Mouse (Mus musculus) C2C12 (cell line): ENCODE data around the gene Saa1. TPM values are rescaled to one million over a fixed set of nuclear protein-coding genes. Genes with fewer than 3 reads are reported as not detected.

Experiments
- H3K27me3 ChIP-seq: one replicate; pipeline ENCODE4 v1.6.1; 2011; ENCODE audit not compliant: control insufficient read depth, insufficient read depth, insufficient read length
- H3K36me3 ChIP-seq: one replicate; pipeline ENCODE4 v1.6.1; 2011; ENCODE audit not compliant: control insufficient read depth, insufficient read depth
- H3K4me3 ChIP-seq: one replicate; pipeline ENCODE4 v1.5.1; 2011; ENCODE audit warnings: mild to moderate bottlenecking, control low read depth; ENCODE audit not compliant: poor library complexity, insufficient read depth, severe bottlenecking
- H3K79me2 ChIP-seq: one replicate; pipeline ENCODE4 v1.6.1; 2011; ENCODE audit not compliant: control insufficient read depth, insufficient read depth
- H3K79me3 ChIP-seq: one replicate; pipeline ENCODE4 v1.6.1; 2011; ENCODE audit warnings: low read depth, control low read depth
- H3ac ChIP-seq: one replicate; pipeline ENCODE3; 2011; ENCODE audit warnings: low read depth; ENCODE audit not compliant: control insufficient read depth, insufficient read length
- CEBPB ChIP-seq: IDR thresholded peaks from one replicate; pipeline ENCODE4 v1.6.1; 2011; ENCODE audit warnings: low read depth, mild to moderate bottlenecking, control low read depth, moderate library complexity
- CTCF ChIP-seq: IDR thresholded peaks from one replicate; pipeline ENCODE4 v1.5.1; 2011; ENCODE audit not compliant: control insufficient read depth, insufficient read depth, insufficient read length
- FOSL1 ChIP-seq: IDR thresholded peaks from one replicate; pipeline ENCODE4 v1.8.0; 2011; ENCODE audit warnings: mild to moderate bottlenecking, low read length; ENCODE audit not compliant: poor library complexity, insufficient read depth, severe bottlenecking
- MAX ChIP-seq: IDR thresholded peaks from one replicate; pipeline ENCODE4 v1.6.1; 2011; ENCODE audit warnings: mild to moderate bottlenecking, control low read depth
- MYOD1 ChIP-seq: IDR thresholded peaks from one replicate; pipeline ENCODE4 v1.6.1; 2011; ENCODE audit warnings: low read depth; ENCODE audit not compliant: control insufficient read depth, insufficient read length
- MYOG ChIP-seq: IDR thresholded peaks from one replicate; pipeline ENCODE4 v1.6.1; 2011; ENCODE audit not compliant: control insufficient read depth, insufficient read length; ENCODE audit errors: extremely low read depth
- USF1 ChIP-seq: IDR thresholded peaks from one replicate; pipeline ENCODE4 v1.6.1; 2011; ENCODE audit warnings: low read depth, mild to moderate bottlenecking, control low read depth, moderate library complexity
- polyA plus RNA-seq: library from polyadenylated mRNA; unstranded; fragments of >200 nt; fragmentation: generic; extraction: Trizol; gene quantifications from one replicate; pipeline ENCODE4 v1.2.1, GENCODE M21; 2012; ENCODE audit warnings: missing spikeins

Gene Saa1
- polyA plus RNA-seq, 1 experiment, result not detected

DNA sequence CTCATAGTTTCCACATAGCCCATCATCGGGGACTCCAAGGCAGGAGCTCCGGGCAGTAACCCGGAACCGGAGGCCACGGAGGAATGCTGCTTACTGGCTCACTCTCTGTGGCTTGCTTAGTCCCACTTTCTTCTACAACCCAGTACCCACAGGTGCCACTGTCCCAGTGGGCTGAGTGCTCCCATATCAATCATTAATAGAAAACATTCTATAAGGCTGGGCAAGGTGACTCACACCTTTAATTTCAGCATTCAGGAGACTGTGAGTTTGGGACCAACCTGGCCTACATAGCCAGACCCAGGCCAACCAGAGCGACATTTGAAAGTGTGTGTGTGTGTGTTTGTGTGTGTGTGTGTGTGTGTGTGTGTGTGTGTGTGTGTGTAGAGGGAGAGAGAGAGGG is 19.4 kb downstream of the Saa1 start:
- H3K79me2 ChIP-seq, result no peaks in the 10 kb centered on the region
- no peaks in the 10 kb centered on the region for H3K27me3 ChIP-seq

DNA sequence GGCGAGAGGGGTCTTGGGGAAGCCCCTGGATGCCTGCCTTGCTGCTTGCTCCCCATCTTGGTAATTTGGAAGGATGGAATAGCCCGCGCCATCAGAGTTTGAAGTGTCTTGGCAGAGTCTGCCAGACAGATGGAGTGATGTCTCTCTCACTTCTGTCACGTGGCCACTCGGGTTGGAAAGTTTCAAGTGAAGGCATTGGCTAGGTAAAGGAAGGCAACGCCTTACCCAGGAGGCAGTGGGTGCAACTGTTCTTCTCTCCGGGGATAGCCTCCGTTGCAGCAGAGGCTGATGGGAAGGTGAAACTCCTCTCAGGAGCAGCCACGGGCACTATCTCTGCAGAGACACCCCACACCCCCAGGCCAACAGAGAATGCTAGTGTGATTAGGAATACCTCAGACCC is 22.3 kb downstream of the Saa1 start:
- H3K79me2 ChIP-seq, result no peaks in the 10 kb centered on the region
- H3ac ChIP-seq, result no peak overlapping the region
- no peaks in the 10 kb centered on the region for H3K27me3 ChIP-seq
- no peak overlapping the region for H3K4me3 ChIP-seq
- no peaks in the 10 kb centered on the region for H3K36me3 ChIP-seq
- H3K79me3 ChIP-seq, result no peaks in the 10 kb centered on the region
- TF ChIP-seq CTCF (no peak), USF1 (peak; percentile 49)

More for the DNA sequence above, 19.4 kb downstream of the Saa1 start:
- H3K79me3 ChIP-seq, result no peaks in the 10 kb centered on the region
- H3K36me3 ChIP-seq, result no peaks in the 10 kb centered on the region
- H3ac ChIP-seq, result no peak overlapping the region
- TF ChIP-seq CEBPB (no peak), MAX (no peak), CTCF (no peak), USF1 (no peak), MYOG (no peak)
- no peak overlapping the region for H3K4me3 ChIP-seq

DNA sequence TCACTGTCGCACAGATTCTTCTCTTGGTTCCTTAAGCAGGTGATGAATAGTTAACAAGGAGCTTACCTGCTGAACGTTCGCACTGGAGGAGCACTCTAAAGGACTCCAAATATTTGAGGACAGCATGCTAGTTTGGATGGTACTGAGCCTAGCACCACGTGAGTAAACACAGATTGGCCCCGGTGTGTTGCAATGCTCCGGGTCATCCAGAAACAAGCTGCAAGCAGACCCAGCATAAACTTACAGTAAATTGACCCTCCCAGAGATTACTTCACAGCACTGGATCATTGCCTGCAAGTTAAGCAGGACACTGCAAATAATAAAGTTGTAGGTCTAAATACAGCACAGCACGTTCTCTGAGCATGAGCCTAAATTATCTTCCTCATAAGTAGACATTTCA is 23.3 kb downstream of the Saa1 start:
- no peaks in the 10 kb centered on the region for H3K36me3 ChIP-seq
- H3K27me3 ChIP-seq, result no peaks in the 10 kb centered on the region
- H3ac ChIP-seq, result no peak overlapping the region
- no peak overlapping the region for H3K4me3 ChIP-seq
- H3K79me2 ChIP-seq, result no peaks in the 10 kb centered on the region
- TF ChIP-seq CEBPB, result no peak
- no peak for TF ChIP-seq MYOG
- TF ChIP-seq MAX, result no peak
- TF ChIP-seq CTCF, result no peak
- no peak for TF ChIP-seq USF1
- no peak for TF ChIP-seq FOSL1
- TF ChIP-seq MYOD1, result no peak
- H3K79me3 ChIP-seq, result no peaks in the 10 kb centered on the region

GRCm38 (mm10) chr7:46718591-46719270 is 24.0 kb downstream of the Saa1 start:
- Histone ChIP-seq H3K79me2 (no peaks in the 10 kb centered on the region), H3K27me3 (no peaks in the 10 kb centered on the region), H3ac (no peak overlapping the region), H3K36me3 (no peaks in the 10 kb centered on the region), H3K79me3 (no peaks in the 10 kb centered on the region), H3K4me3 (no peak overlapping the region)
- TF ChIP-seq USF1, result no peak
- TF ChIP-seq CTCF, result no peak
- TF ChIP-seq CEBPB, result no peak
- no peak for TF ChIP-seq MYOD1
- no peak for TF ChIP-seq MYOG
- TF ChIP-seq FOSL1, result no peak
- no peak for TF ChIP-seq MAX

GRCm38 (mm10) chr7:46716897-46717296 is 25.9 kb downstream of the Saa1 start:
- Histone ChIP-seq H3K27me3 (no peaks in the 10 kb centered on the region), H3K79me3 (no peaks in the 10 kb centered on the region), H3K36me3 (no peaks in the 10 kb centered on the region), H3K79me2 (no peaks in the 10 kb centered on the region), H3K4me3 (no peak overlapping the region), H3ac (no peak overlapping the region)
- TF ChIP-seq FOSL1, result no peak
- TF ChIP-seq CTCF, result no peak
- TF ChIP-seq MAX, result no peak
- TF ChIP-seq MYOD1, result no peak
- no peak for TF ChIP-seq USF1
- no peak for TF ChIP-seq MYOG
- no peak for TF ChIP-seq CEBPB

GRCm38 (mm10) chr7:46715600-46715999 is 27.2 kb downstream of the Saa1 start, which contains the start of gene Saa3:
TSS of gene Saa3 (minus strand) at chr7:46715700.
- no peak for TF ChIP-seq CEBPB
- TF ChIP-seq MAX, result no peak
- no peak for TF ChIP-seq MYOG
- no peak for TF ChIP-seq MYOD1
- TF ChIP-seq CTCF, result no peak
- TF ChIP-seq USF1, result no peak
- TF ChIP-seq FOSL1, result no peak
- H3K4me3 ChIP-seq, result no peak within 1 kb of the TSS
- H3K27me3 ChIP-seq, result no peaks in the 10 kb centered on the region
- no peaks in the 10 kb centered on the region for H3K79me2 ChIP-seq
- no peaks in the 10 kb centered on the region for H3K79me3 ChIP-seq
- H3ac ChIP-seq, result no peak within 1 kb of the TSS
- H3K36me3 ChIP-seq, result no peaks in the 10 kb centered on the region
